ENCODE assay signal across 26 mouse cellular contexts in genomic region chr1:184717691-184718200, GRCm38 (mm10). TPM values are rescaled to one million over a fixed set of nuclear protein-coding genes. Genes with fewer than 3 reads are reported as not detected.
A peak's percentile ranks its signal among the peaks of the same experiment; 100 is the strongest.
DNase-seq lines count a peak whose midpoint lies in the region; ATAC-seq and TF ChIP-seq lines count a peak whose summit lies in the region.
"Had no signal": no experiment of that assay in that cellular context is flagged by ENCODE, and none has a peak within 500 bp of the region (broad histone marks: within the 10 kb centered on the region; RNA-seq: fewer than 3 reads in every experiment).

No protein-coding gene starts in this region.

- no peaks in the 10 kb centered on the region for H3K9me3 ChIP-seq in heart, embryonic 13.5 days
- H3K9me3 ChIP-seq in kidney, postnatal 0 days (replicated peaks; ENCODE audit: low read length) = no peaks in the 10 kb centered on the region
- no peaks in the 10 kb centered on the region for H3K9me3 ChIP-seq in forebrain, postnatal 0 days (ENCODE audit: low read length)
- H3K9me3 ChIP-seq: limb, embryonic 12.5 days; liver, embryonic 15.5 days; midbrain, embryonic 13.5 days; neural tube, embryonic 12.5 days had no signal

- no peaks in the 10 kb centered on the region for H3K36me3 ChIP-seq in heart, embryonic 13.5 days
- no peaks in the 10 kb centered on the region for H3K36me3 ChIP-seq in kidney, postnatal 0 days (ENCODE audit: insufficient read depth, low read length)
- no peaks in the 10 kb centered on the region for H3K36me3 ChIP-seq in forebrain, postnatal 0 days (ENCODE audit: insufficient read depth)
- H3K36me3 ChIP-seq: limb, embryonic 12.5 days; liver, embryonic 15.5 days; midbrain, embryonic 13.5 days; neural tube, embryonic 12.5 days had no signal

- peaks cover 4% of the 10 kb centered on the region; the same call in 1 of the 2 replicates for H3K4me1 ChIP-seq in heart, embryonic 13.5 days
- no peaks in the 10 kb centered on the region; the same call in 1 of the 2 replicates for H3K4me1 ChIP-seq in kidney, postnatal 0 days (replicated peaks; ENCODE audit: insufficient read depth, low read length)
- no peaks in the 10 kb centered on the region for H3K4me1 ChIP-seq in forebrain, postnatal 0 days (ENCODE audit: insufficient read depth)
- H3K4me1 ChIP-seq: liver, embryonic 15.5 days; midbrain, embryonic 13.5 days had no signal

- WGBS in heart, embryonic 13.5 days = 4% methylated on average over 12 of the region's 12 CpGs
- 4% methylated on average over 12 of the region's 12 CpGs for WGBS in kidney, postnatal 0 days
- 1% methylated on average over 12 of the region's 12 CpGs for WGBS in forebrain, postnatal 0 days

- DNase-seq in heart, postnatal 36 days = no peak
- no peak for DNase-seq in kidney, postnatal 0 days (ENCODE audit: low spot score)
- no peak for DNase-seq in kidney, postnatal 36 days
- DNase-seq in retina, embryonic 14.5 days (ENCODE audit: low spot score) = peak; percentile 13
- no peak for DNase-seq in retina, postnatal 1 day
- no peak for DNase-seq in forebrain, postnatal 0 days
- DNase-seq: adrenal gland, adult 2 months; adrenal gland, postnatal 36 days; cerebellum, adult 2 months; cerebellum, postnatal 14 days; kidney, adult 11 months; kidney, postnatal 25 days; lung, postnatal 36 days; right cerebral cortex, postnatal 14 days; thymus, postnatal 4 days had no signal

- no peak overlapping the region for H3K4me2 ChIP-seq in heart, embryonic 13.5 days
- H3K4me2 ChIP-seq in kidney, postnatal 0 days (ENCODE audit: low read length) = no peak overlapping the region
- H3K4me2 ChIP-seq in forebrain, postnatal 0 days (ENCODE audit: low read depth) = no peak overlapping the region

- H3K27me3 ChIP-seq in heart, embryonic 13.5 days (replicated peaks) = peaks cover 100% of the 10 kb centered on the region
- H3K27me3 ChIP-seq in kidney, postnatal 0 days (ENCODE audit: insufficient read depth, low read length) = peaks cover 67% of the 10 kb centered on the region
- H3K27me3 ChIP-seq in forebrain, postnatal 0 days (ENCODE audit: insufficient read depth, low read length) = peaks cover 85% of the 10 kb centered on the region

- intact Hi-C loops in heart, postnatal 36 days (cut with DNase I) = no loop called here

- H3K27ac ChIP-seq in heart, embryonic 13.5 days (replicated peaks) = no peak overlapping the region
- H3K27ac ChIP-seq in kidney, postnatal 0 days = no peak overlapping the region
- H3K27ac ChIP-seq in forebrain, postnatal 0 days (ENCODE audit: low read depth, low read length) = no peak overlapping the region
- H3K27ac ChIP-seq: layer of hippocampus, adult 2 months; left cerebral cortex, adult 2 months; limb, embryonic 12.5 days; liver, embryonic 15.5 days; midbrain, embryonic 13.5 days; neural tube, embryonic 12.5 days had no signal

- H3K9ac ChIP-seq in heart, embryonic 13.5 days = no peak overlapping the region
- no peak overlapping the region for H3K9ac ChIP-seq in kidney, postnatal 0 days (ENCODE audit: low read depth, low read length)
- no peak overlapping the region for H3K9ac ChIP-seq in forebrain, postnatal 0 days
- H3K9ac ChIP-seq: limb, embryonic 12.5 days; liver, embryonic 15.5 days; midbrain, embryonic 13.5 days; neural tube, embryonic 12.5 days had no signal

- TF ChIP-seq CTCF in kidney, postnatal 0 days (IDR thresholded peaks at IDR 0.05; ENCODE audit: low read depth) = no peak
- TF ChIP-seq CTCF in forebrain, postnatal 0 days (IDR thresholded peaks at IDR 0.05; ENCODE audit: low read depth) = no peak

- peak overlapping the region; percentile 33; the same call in 1 of the 2 replicates for H3K4me3 ChIP-seq in heart, embryonic 13.5 days
- 0 out of 2 replicates have a peak overlapping the region, but pooled peaks have one; percentile 6 for H3K4me3 ChIP-seq in kidney, postnatal 0 days (replicated peaks; ENCODE audit: low read depth, low read length)
- H3K4me3 ChIP-seq in forebrain, postnatal 0 days (ENCODE audit: low read depth, low read length) = no peak overlapping the region
- H3K4me3 ChIP-seq: erythroblast, embryonic 14.5 days; layer of hippocampus, adult 2 months; left cerebral cortex, adult 2 months; liver, embryonic 15.5 days had no signal

- ATAC-seq in heart, embryonic 13.5 days (ENCODE audit: extremely low read depth, insufficient number of reproducible peaks, low FRiP score, low TSS enrichment) = no peak
- no peak for ATAC-seq in kidney, postnatal 0 days (replicated peaks; ENCODE audit: low FRiP score, low read depth)
- no peak for ATAC-seq in forebrain, postnatal 0 days
- ATAC-seq: activated CD4-positive, CD25-positive, alpha-beta regulatory T cell, adult 4 months; CD4-positive, CD25-positive, alpha-beta regulatory T cell, adult 4 months; forebrain, embryonic 16.5 days; midbrain, embryonic 13.5 days had no signal

RNA-seq across cellular contexts. Expression of gene Hlx, which starts 14.7 kb away (rescaled TPM):
- polyA plus RNA-seq in heart, embryonic 13.5 days (2015; fragmentation: Nextera tagmentation; extraction: Ambion mirVana) = 7.6 and 8.1 TPM in 2 replicates
- 10 to 100 TPM in 1 of 2 experiments, 1 to 10 TPM in 1; 9.9 to 14.5 TPM for total RNA-seq in heart, postnatal 36 days (2021)
- 12.1 and 12.7 TPM in 2 replicates for polyA plus RNA-seq in kidney, postnatal 0 days (2015; fragmentation: Nextera tagmentation; extraction: Ambion mirVana)
- total RNA-seq in forebrain, postnatal 0 days (2014; rRNA removed) = 1.2 and 2.8 TPM in 2 replicates
- 1.6 and 2.4 TPM in 2 replicates for polyA plus RNA-seq in forebrain, postnatal 0 days (2015; fragmentation: Nextera tagmentation; extraction: Ambion mirVana)
- polyA plus RNA-seq: activated CD4-positive, CD25-positive, alpha-beta regulatory T cell, adult 4 months; CD4-positive, CD25-positive, alpha-beta regulatory T cell, adult 4 months had no signal
